Mouse (Mus musculus) liver, embryonic 13.5 days (tissue): ENCODE measurements around the gene Dscaml1. TPM values are rescaled to one million over a fixed set of nuclear protein-coding genes. Genes with fewer than 3 reads are reported as not detected.

ENCODE experiments used
- ATAC-seq: fragments of 200-750 bp; cut with Nextera tagmentation; 2 replicates; pipeline ENCODE4 v1.8.0; 2017; ENCODE audit warnings: low read depth, mild to moderate bottlenecking, moderate number of reproducible peaks, moderate library complexity
- DNase-seq: peaks from one replicate; pipeline ENCODE4 v3.0.0; 2022
- H3K27ac ChIP-seq: fragments of 300-500 bp; sonication (generic); 2 replicates; pipeline ENCODE4 v1.5.1; 2015; ENCODE audit warnings: moderate library complexity, mild to moderate bottlenecking, inconsistent platforms
- H3K27me3 ChIP-seq: fragments of 300-500 bp; sonication (generic); 2 replicates; pipeline ENCODE4 v1.6.1; 2015; ENCODE audit warnings: mild to moderate bottlenecking, inconsistent platforms
- H3K36me3 ChIP-seq: fragments of 300-500 bp; sonication (generic); 2 replicates; pipeline ENCODE4 v1.6.1; 2015; ENCODE audit warnings: mild to moderate bottlenecking, inconsistent platforms
- H3K4me1 ChIP-seq: fragments of 300-500 bp; sonication (generic); replicated peaks from 2 replicates; pipeline ENCODE4 v1.6.1; 2015; ENCODE audit warnings: inconsistent platforms
- H3K4me2 ChIP-seq: fragments of 300-500 bp; sonication (generic); 2 replicates; pipeline ENCODE4 v1.6.1; 2015; ENCODE audit warnings: inconsistent platforms, mild to moderate bottlenecking, moderate library complexity
- H3K4me3 ChIP-seq: fragments of 300-500 bp; sonication (generic); replicated peaks from 2 replicates; pipeline ENCODE4 v1.5.1; 2015; ENCODE audit warnings: mild to moderate bottlenecking, inconsistent platforms
- H3K9ac ChIP-seq: fragments of 300-500 bp; sonication (generic); 2 replicates; pipeline ENCODE4 v1.6.1; 2015; ENCODE audit warnings: mild to moderate bottlenecking, inconsistent platforms
- H3K9me3 ChIP-seq: fragments of 300-500 bp; sonication (generic); replicated peaks from 2 replicates; pipeline ENCODE4 v1.6.1; 2016; ENCODE audit warnings: inconsistent platforms
- WGBS: fragments of 180-500 bp; shearing (Covaris S2); methylation state at CpG from one replicate; pipeline ENCODE4 v1.1.7; 2015; ENCODE audit not compliant: insufficient replicate concordance; 5-methylcytosine and 5-hydroxymethylcytosine counted together
- polyA plus RNA-seq: library from polyadenylated mRNA; unstranded; fragments of >200 nt; fragmentation: Nextera tagmentation; extraction: Ambion mirVana; gene quantifications from 2 replicates; pipeline ENCODE4 v1.2.1, GENCODE M21; 2015

Gene Dscaml1
- polyA plus RNA-seq, 1 experiment from 2014 or later, result not detected

DNA sequence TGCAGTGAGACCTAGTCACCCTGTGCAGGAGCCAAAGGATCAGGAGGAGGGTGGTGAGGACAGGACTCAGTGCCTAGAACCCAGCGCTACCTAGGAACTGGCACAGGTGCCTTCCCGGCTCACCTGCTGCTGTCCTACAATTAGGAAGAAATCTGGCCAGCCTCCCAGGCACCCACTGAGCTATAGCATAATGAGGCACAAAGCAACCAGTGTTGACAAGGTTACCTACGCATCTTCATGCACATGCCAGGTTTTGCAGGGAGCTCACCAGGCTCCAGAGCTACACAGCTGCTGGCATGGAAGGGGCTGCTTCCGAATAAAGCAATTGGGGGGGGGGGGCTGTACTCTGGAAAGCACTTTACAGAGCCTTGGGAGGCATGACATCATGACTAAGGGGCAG is 124.2 kb downstream of the Dscaml1 start:
- Histone ChIP-seq H3K27ac (no peak overlapping the region), H3K4me2 (no peak overlapping the region), H3K36me3 (no peaks in the 10 kb centered on the region), H3K9ac (no peak overlapping the region), H3K4me3 (no peak overlapping the region), H3K27me3 (no peaks in the 10 kb centered on the region), H3K9me3 (no peaks in the 10 kb centered on the region), H3K4me1 (peaks cover 8% of the 10 kb centered on the region)
- WGBS, result 59% methylated on average over 4 of the region's 4 CpGs
- ATAC-seq, result no peak
- DNase-seq, result no peak

DNA sequence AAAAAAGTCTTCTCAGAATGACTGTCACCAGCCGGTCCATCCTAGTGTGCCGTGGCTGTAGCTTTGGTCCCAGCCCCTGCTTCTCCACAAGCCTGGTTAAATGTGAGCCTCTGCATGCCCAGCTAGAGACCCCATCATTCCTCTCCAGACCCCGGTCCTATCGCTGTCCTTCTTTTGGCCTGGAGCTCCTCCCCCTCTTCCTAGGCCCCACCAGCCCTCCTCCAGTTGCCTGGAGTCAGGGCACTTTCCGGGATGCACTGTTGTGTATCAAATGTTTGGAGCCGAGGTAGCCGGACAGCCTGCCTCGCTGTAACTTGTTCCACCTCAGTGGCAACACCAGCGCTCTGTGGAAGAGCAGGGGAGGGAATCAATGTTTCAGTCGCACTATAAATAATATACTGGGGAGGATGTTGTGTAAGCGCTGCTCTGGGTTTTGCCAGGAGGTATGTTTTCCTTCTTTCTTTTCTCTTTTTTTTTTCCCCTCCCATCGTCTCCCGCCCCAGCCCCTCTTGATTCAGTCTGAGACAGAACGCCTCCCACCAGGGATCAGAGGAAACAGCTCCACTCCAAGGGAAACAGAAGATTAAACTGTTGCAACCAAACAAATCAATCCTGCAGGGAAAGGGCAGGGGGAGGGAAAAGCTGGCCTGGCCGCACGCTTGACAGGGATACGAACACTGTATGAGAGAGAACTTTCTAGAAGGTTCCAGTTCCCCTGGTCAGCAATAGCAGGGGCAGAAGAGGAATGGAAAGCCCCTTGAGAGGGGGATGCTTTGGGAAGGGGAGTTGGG is 128.8 kb downstream of the Dscaml1 start:
- Histone ChIP-seq H3K4me2 (no peak overlapping the region), H3K4me1 (no peaks in the 10 kb centered on the region), H3K27me3 (no peaks in the 10 kb centered on the region), H3K36me3 (no peaks in the 10 kb centered on the region), H3K4me3 (no peak overlapping the region), H3K9me3 (no peaks in the 10 kb centered on the region), H3K9ac (no peak overlapping the region), H3K27ac (no peak overlapping the region)
- ATAC-seq, result no peak
- WGBS, result 44% methylated on average over 17 of the region's 17 CpGs
- DNase-seq, result no peak

DNA sequence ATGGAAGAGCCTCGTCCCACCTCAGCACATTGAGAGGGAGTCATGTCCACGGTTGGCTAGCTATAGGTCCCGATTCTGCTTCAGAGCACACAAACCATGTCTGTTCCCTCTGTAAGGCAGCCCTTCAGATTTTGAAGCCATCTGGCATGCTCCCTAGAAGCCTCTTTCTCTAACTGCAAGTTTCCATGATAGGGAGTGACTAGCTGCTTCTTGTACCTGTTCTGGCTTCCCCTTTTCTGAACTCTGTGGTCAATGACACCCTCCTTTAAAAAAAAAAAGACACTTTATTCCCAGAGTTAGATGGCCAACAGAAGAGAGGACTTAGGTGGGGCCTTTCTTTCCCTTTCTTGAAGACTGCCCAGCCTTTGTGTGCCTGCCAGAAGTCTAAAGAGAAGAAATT is 130.5 kb downstream of the Dscaml1 start:
- Histone ChIP-seq H3K36me3 (no peaks in the 10 kb centered on the region), H3K4me3 (no peak overlapping the region), H3K4me1 (no peaks in the 10 kb centered on the region), H3K27ac (no peak overlapping the region), H3K4me2 (no peak overlapping the region), H3K27me3 (no peaks in the 10 kb centered on the region), H3K9ac (no peak overlapping the region), H3K9me3 (no peaks in the 10 kb centered on the region)
- DNase-seq (no peak), ATAC-seq (no peak)
- WGBS, result 73% methylated on average over 3 of the region's 3 CpGs

DNA sequence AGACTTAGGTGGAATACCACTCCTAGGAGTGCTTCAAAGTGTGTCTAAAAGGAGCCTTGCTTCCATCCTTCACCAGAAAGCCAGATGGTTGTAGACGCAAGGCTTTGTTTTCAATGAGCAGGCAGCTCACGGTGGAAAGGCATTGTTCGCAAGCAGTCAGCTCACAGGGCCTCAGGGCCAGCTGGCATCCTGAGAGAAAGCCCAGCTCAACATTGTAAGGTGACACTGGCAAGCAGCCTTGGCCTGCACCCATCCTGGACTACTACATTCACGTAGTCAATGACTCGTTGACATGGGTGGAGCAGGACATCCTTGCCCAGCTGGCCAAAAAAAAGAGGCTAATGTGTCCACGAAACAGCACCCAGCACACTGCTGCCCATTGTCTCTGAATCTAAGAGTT is 134.6 kb downstream of the Dscaml1 start:
- H3K9ac ChIP-seq, result no peak overlapping the region
- no peaks in the 10 kb centered on the region for H3K36me3 ChIP-seq
- H3K27ac ChIP-seq, result no peak overlapping the region
- H3K4me1 ChIP-seq, result no peaks in the 10 kb centered on the region
- ATAC-seq, result no peak
- no peak overlapping the region for H3K4me2 ChIP-seq
- DNase-seq, result no peak
- H3K27me3 ChIP-seq, result no peaks in the 10 kb centered on the region
- H3K9me3 ChIP-seq, result no peaks in the 10 kb centered on the region
- H3K4me3 ChIP-seq, result no peak overlapping the region
- WGBS, result 69% methylated on average over 6 of the region's 6 CpGs

DNA sequence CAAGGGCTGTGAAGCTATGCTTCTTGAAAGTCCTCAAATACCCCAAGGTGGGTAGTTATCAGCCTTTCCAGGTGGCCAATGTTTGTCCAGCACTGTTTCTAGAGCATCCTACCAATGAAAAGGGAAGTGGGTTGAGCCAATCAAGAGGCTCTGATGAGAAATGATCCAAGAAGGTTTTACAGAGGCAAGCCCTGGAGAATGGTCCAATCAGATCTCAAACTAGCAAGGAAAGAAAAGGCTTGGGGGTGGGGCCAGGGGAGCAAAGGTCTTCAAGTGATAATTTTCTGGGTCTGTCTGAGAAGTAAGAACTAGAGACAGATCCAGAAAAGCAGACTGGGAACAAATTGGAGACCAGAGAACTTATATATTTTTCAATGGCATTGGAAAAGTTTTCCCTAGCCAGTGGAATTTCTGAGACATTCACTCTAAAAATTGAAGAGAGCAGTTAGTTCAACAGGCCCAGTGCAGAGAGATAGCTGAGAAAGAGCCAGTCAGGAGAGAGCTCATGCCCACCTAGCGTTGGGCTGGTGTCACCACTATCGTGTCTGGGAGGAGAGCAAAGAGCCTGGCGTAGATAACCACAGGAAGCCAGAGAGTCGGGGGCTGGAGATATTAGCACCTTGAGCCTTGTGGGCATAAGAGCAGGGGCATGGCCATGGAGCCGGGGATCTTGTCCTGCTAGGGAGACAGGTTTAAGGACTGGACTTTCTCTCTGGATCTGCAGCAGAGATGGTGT is 140.6 kb downstream of the Dscaml1 start:
- Histone ChIP-seq H3K9me3 (no peaks in the 10 kb centered on the region), H3K4me3 (no peak overlapping the region), H3K9ac (no peak overlapping the region), H3K4me1 (no peaks in the 10 kb centered on the region), H3K36me3 (no peaks in the 10 kb centered on the region), H3K4me2 (no peak overlapping the region), H3K27me3 (no peaks in the 10 kb centered on the region), H3K27ac (no peak overlapping the region)
- 38% methylated on average over 5 of the region's 5 CpGs for WGBS
- DNase-seq (no peak), ATAC-seq (no peak)

DNA sequence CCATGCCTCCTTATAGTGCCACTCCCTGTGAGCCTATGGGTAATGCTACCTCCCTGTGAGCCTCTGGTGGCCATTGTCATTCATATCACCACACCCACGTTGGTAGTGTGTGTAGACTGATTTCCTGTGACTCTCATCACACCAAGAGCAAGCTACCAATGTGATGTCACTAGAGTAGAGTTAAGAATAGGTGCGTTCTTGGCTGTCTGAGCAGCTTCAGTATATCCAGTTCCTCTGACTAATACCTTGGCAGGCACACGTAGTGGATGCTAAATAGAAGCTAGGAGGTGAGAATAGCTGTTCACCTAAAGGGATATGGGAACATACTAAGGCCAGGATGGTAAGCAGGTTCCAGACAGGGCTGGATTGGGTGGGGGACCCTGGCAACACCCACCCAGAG is 143.3 kb downstream of the Dscaml1 start:
- H3K4me3 ChIP-seq, result no peak overlapping the region
- no peak for ATAC-seq
- DNase-seq, result no peak
- no peak overlapping the region for H3K9ac ChIP-seq
- H3K4me1 ChIP-seq, result no peaks in the 10 kb centered on the region
- WGBS, result 38% methylated on average over 3 of the region's 3 CpGs
- no peaks in the 10 kb centered on the region for H3K9me3 ChIP-seq
- H3K27ac ChIP-seq, result no peak overlapping the region
- H3K27me3 ChIP-seq, result no peaks in the 10 kb centered on the region
- H3K4me2 ChIP-seq, result no peak overlapping the region
- H3K36me3 ChIP-seq, result no peaks in the 10 kb centered on the region

DNA sequence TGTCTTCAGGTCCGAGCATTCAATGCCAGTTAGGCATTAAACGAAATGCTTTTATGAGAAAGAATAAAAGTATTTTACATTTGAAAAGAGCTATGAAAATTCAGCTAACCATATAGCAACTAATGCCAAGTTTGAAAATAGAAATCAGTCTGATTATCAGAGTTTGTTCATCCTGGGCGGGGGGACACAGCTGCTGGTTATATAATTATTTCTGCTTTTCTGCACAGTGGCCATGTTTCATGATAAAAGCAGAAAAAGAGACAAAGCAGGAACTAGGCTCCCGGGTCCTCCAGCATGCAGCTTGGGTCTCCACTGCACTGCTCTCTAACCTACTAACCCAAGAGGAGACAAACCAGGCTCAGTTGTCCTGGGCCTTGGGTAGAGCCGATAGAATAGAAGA is 143.9 kb downstream of the Dscaml1 start:
- no peak overlapping the region for H3K9ac ChIP-seq
- no peak overlapping the region for H3K27ac ChIP-seq
- ATAC-seq (no peak), DNase-seq (no peak)
- WGBS, result 53% methylated on average over 5 of the region's 5 CpGs
- no peak overlapping the region for H3K4me2 ChIP-seq
- no peaks in the 10 kb centered on the region for H3K9me3 ChIP-seq
- no peaks in the 10 kb centered on the region for H3K36me3 ChIP-seq
- H3K4me3 ChIP-seq, result no peak overlapping the region
- no peaks in the 10 kb centered on the region for H3K27me3 ChIP-seq
- no peaks in the 10 kb centered on the region for H3K4me1 ChIP-seq

DNA sequence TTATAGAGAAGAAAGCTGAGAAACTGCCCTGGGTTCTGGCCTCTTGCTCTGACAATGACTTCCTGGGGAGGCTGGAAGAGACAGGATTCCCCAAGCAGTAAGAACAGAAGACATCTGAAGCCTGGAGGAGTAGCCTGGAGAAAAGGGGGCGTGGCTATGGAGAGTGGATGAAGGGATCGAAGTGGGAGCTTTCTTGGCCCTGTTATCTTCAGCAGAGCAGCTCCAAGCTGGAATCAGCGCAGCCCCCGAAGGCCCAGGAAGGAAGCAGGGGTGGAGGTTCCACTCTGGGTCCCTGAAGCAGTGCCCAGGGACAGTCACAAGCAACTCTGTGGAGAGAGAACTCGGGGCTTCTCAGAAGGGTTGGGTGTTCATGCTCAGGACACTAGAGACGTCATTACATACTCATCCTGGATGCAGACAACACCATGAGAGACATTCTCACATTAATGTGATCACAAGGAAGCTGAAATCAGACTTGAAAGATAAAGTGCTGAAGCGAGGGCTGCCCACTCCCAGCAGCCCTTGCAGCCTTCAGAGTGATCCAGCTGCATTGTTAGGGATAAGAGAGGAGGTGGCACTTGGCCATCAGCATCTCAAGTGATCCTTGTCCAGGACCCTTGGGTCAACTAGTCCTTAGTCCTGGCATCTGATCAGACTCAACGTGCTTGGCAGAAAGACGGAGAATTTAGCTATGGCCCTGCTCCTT is 146.5 kb downstream of the Dscaml1 start:
- H3K27me3 ChIP-seq, result no peaks in the 10 kb centered on the region
- H3K27ac ChIP-seq, result no peak overlapping the region
- H3K4me2 ChIP-seq, result no peak overlapping the region
- H3K4me3 ChIP-seq, result no peak overlapping the region
- no peak overlapping the region for H3K9ac ChIP-seq
- no peak for ATAC-seq
- H3K9me3 ChIP-seq, result no peaks in the 10 kb centered on the region
- WGBS, result 25% methylated on average over 9 of the region's 9 CpGs
- DNase-seq, result no peak
- H3K4me1 ChIP-seq, result no peaks in the 10 kb centered on the region
- H3K36me3 ChIP-seq, result no peaks in the 10 kb centered on the region

DNA sequence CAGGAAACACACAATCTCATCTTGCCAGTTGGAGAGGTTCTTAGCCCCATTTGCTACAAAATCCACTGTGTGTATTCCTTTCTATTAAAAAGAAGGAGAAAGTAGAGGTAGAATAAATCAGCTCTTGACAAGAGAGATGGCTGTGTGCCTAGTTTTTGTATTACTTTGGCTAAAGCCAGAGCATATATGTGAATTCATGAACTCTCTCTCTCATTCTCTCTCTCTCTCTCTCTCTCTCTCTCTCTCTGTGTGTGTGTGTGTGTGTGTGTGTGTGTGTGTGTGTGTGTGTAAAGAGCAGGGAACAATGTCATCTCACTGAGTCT is 147.0 kb downstream of the Dscaml1 start:
- no peak for ATAC-seq
- H3K27me3 ChIP-seq, result no peaks in the 10 kb centered on the region

DNA sequence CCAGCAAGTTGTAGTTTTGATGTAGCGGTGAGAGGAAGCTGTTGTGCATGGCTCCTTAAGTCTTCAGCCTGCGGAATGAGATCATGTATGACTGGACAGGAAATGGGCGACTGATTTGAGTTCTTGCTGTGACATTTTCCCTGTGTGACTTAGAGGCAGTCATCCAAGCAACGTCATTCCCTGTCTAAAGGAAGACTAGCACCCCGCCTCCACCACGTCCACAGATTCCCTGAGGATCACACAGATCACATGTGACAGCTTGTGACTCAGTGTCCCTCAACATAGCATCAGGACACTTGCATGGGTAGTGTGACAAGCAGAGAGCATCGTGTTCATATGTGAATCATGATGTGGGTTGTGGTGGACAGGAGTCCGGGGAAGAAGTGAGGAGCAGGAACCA is 147.6 kb downstream of the Dscaml1 start:
- Histone ChIP-seq H3K9me3 (no peaks in the 10 kb centered on the region), H3K4me3 (no peak overlapping the region), H3K9ac (no peak overlapping the region), H3K27ac (no peak overlapping the region), H3K4me1 (no peaks in the 10 kb centered on the region), H3K27me3 (no peaks in the 10 kb centered on the region), H3K36me3 (no peaks in the 10 kb centered on the region), H3K4me2 (no peak overlapping the region)
- no peak for DNase-seq
- ATAC-seq, result no peak
- WGBS, result 50% methylated on average over 8 of the region's 8 CpGs

More for the DNA sequence above, 147.0 kb downstream of the Dscaml1 start:
- H3K4me2 ChIP-seq, result no peak overlapping the region
- H3K27ac ChIP-seq, result no peak overlapping the region
- no peaks in the 10 kb centered on the region for H3K36me3 ChIP-seq
- H3K4me1 ChIP-seq, result no peaks in the 10 kb centered on the region
- H3K9me3 ChIP-seq, result no peaks in the 10 kb centered on the region
- no peak for DNase-seq
- no peak overlapping the region for H3K9ac ChIP-seq
- no peak overlapping the region for H3K4me3 ChIP-seq

DNA sequence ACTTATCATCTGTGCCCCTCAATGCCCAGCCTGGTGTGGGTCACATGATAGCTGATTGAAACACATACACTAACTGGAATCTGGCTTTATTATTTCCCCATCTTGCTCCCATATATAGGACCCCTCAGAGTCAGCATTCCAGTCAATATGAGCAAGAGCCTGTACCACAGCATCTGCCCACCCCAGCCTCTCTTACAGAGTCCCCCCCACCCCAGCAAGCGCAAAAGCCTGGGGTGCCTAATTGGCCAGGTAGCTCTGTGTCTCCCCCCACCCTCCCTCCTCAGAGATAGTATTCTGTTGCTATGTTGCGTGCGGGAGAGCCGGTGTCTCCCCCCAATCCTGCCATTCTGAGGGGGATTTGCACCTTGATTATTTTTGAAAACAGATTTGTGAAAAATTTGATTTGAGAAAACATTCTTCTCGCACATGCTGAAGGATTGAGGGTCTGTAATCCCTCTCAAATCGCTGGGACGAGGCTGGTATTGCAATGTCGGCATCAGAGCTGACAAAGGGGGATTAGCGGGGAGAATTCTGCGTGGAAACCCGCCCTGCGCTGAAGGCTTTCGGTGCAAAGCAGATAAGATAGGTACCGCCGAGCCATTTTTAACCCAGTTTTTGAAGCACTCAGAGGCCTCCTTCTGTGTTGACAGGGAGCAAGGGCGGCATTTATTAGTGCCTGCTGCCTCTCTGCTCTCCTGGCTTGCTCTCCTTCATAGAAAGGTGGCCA is 153.8 kb downstream of the Dscaml1 start:
- 59% methylated on average over 16 of the region's 16 CpGs for WGBS
- no peak overlapping the region for H3K27ac ChIP-seq
- no peak overlapping the region for H3K4me3 ChIP-seq
- H3K4me1 ChIP-seq, result no peaks in the 10 kb centered on the region
- no peaks in the 10 kb centered on the region for H3K9me3 ChIP-seq
- no peaks in the 10 kb centered on the region for H3K36me3 ChIP-seq
- no peak overlapping the region for H3K4me2 ChIP-seq
- H3K27me3 ChIP-seq, result no peaks in the 10 kb centered on the region
- DNase-seq (no peak), ATAC-seq (no peak)
- no peak overlapping the region for H3K9ac ChIP-seq
